In genomic region chr2:13450895-13451294, GRCm38 (mm10) we compare ENCODE assay signal across 16 mouse cellular contexts. TPM values are rescaled to one million over a fixed set of nuclear protein-coding genes. Genes with fewer than 3 reads are reported as not detected.
DNase-seq lines count a peak whose midpoint lies in the region; ATAC-seq and TF ChIP-seq lines count a peak whose summit lies in the region.
"Had no signal": no experiment of that assay in that cellular context is flagged by ENCODE, and none has a peak within 500 bp of the region (broad histone marks: within the 10 kb centered on the region; RNA-seq: fewer than 3 reads in every experiment).

No protein-coding gene starts in this region.

- H3K36me3 ChIP-seq in hindbrain, embryonic 13.5 days: no peaks in the 10 kb centered on the region
- H3K36me3 ChIP-seq in hindbrain, embryonic 16.5 days (ENCODE audit: control insufficient read depth, insufficient read depth, low read length): no peaks in the 10 kb centered on the region
- no peaks in the 10 kb centered on the region for H3K36me3 ChIP-seq in limb, embryonic 14.5 days (ENCODE audit: control insufficient read depth, insufficient read depth, low read length)

- 66% methylated on average over 3 of the region's 3 CpGs for WGBS in hindbrain, embryonic 13.5 days
- WGBS in hindbrain, embryonic 16.5 days: 62% methylated on average over 3 of the region's 3 CpGs
- WGBS in limb, embryonic 14.5 days: 60% methylated on average over 3 of the region's 3 CpGs

- no peak for TF ChIP-seq POLR2A in limb, embryonic 14.5 days (IDR thresholded peaks at IDR 0.05; ENCODE audit: borderline replicate concordance, extremely low read depth, insufficient read depth, insufficient read length)

- DNase-seq in adrenal gland, adult 2 months: peak; percentile 45
- DNase-seq in adrenal gland, postnatal 4 days (ENCODE audit: low spot score in 2 of 2): no peak
- peak; percentile 90 for DNase-seq in Muller cell, postnatal 12 days (ENCODE audit: inconsistent ontology term)
- no peak for DNase-seq in limb, embryonic 14.5 days (ENCODE audit: low spot score)
- DNase-seq in layer of hippocampus, adult 9-10 months (ENCODE audit: low spot score): no peak
- no peak for DNase-seq in urinary bladder, postnatal 10 days (ENCODE audit: low spot score)
- DNase-seq: cerebellum, adult 8-10 months; heart, postnatal 4 days; kidney, adult 11 months; kidney, postnatal 36 days; layer of hippocampus, postnatal 36 days; lung, adult 2 months had no signal

- no peaks in the 10 kb centered on the region for H3K9me3 ChIP-seq in hindbrain, embryonic 13.5 days
- H3K9me3 ChIP-seq in hindbrain, embryonic 16.5 days (ENCODE audit: control insufficient read depth, low read length): no peaks in the 10 kb centered on the region
- no peaks in the 10 kb centered on the region for H3K9me3 ChIP-seq in limb, embryonic 14.5 days (ENCODE audit: control insufficient read depth, low read length)

- H3K4me1 ChIP-seq in hindbrain, embryonic 13.5 days (replicated peaks): peaks cover 17% of the 10 kb centered on the region; the same call in 1 of the 2 replicates
- H3K4me1 ChIP-seq in hindbrain, embryonic 16.5 days (ENCODE audit: control insufficient read depth, insufficient read depth, low read depth, low read length): no peaks in the 10 kb centered on the region
- H3K4me1 ChIP-seq in limb, embryonic 14.5 days (ENCODE audit: control insufficient read depth, insufficient read depth, low read length): peaks cover 20% of the 10 kb centered on the region

- ATAC-seq in hindbrain, embryonic 13.5 days (ENCODE audit: low FRiP score): peak; percentile 45; the same call in 1 of the 2 replicates
- ATAC-seq in hindbrain, embryonic 16.5 days: no peak
- ATAC-seq in limb, embryonic 14.5 days (ENCODE audit: low FRiP score, low read depth): 0 out of 2 replicates have a peak, but pooled peaks have one; percentile 19

- no peaks in the 10 kb centered on the region for H3K27me3 ChIP-seq in hindbrain, embryonic 13.5 days
- no peaks in the 10 kb centered on the region for H3K27me3 ChIP-seq in hindbrain, embryonic 16.5 days (replicated peaks; ENCODE audit: control insufficient read depth, insufficient read depth, low read length)
- no peaks in the 10 kb centered on the region for H3K27me3 ChIP-seq in limb, embryonic 14.5 days (ENCODE audit: control insufficient read depth, insufficient read depth, low read length)

- no peak overlapping the region for H3K4me2 ChIP-seq in hindbrain, embryonic 13.5 days
- H3K4me2 ChIP-seq in hindbrain, embryonic 16.5 days (ENCODE audit: low read length): no peak overlapping the region
- no peak overlapping the region for H3K4me2 ChIP-seq in limb, embryonic 14.5 days (replicated peaks; ENCODE audit: low read depth, low read length, severe bottlenecking)

- no peak overlapping the region for H3K9ac ChIP-seq in hindbrain, embryonic 13.5 days
- no peak overlapping the region for H3K9ac ChIP-seq in hindbrain, embryonic 16.5 days (ENCODE audit: low read depth, low read length)
- no peak overlapping the region for H3K9ac ChIP-seq in limb, embryonic 14.5 days (ENCODE audit: low read depth, low read length, severe bottlenecking)

- H3K27ac ChIP-seq in hindbrain, embryonic 13.5 days: no peak overlapping the region
- H3K27ac ChIP-seq in hindbrain, embryonic 16.5 days (ENCODE audit: low read depth, low read length): no peak overlapping the region
- H3K27ac ChIP-seq in limb, embryonic 14.5 days (replicated peaks; ENCODE audit: low read depth, low read length): no peak overlapping the region
- H3K27ac ChIP-seq: stomach, postnatal 0 days had no signal

- H3K4me3 ChIP-seq in hindbrain, embryonic 13.5 days: no peak overlapping the region
- H3K4me3 ChIP-seq in hindbrain, embryonic 16.5 days (ENCODE audit: low read length): no peak overlapping the region
- H3K4me3 ChIP-seq in limb, embryonic 14.5 days (replicated peaks; ENCODE audit: low read length): no peak overlapping the region

RNA-seq across cellular contexts. Expression of gene Cubn, which starts 40.7 kb away (rescaled TPM):
- total RNA-seq in adrenal gland, adult 2 months (2021): under 1 TPM; 0.06 to 0.38 TPM
- polyA plus RNA-seq in adrenal gland, adult 2 months (2012; rRNA removed): 0.01 TPM in 2 replicates
- total RNA-seq in adrenal gland, postnatal 4 days (2021): 10 to 100 TPM in 1 of 2 experiments, under 1 TPM in 1; 0.59 to 10.6 TPM
- 0.19 and 0.22 TPM in 2 replicates for polyA plus RNA-seq in hindbrain, embryonic 13.5 days (2015; fragmentation: Nextera tagmentation; extraction: Ambion mirVana)
- polyA plus RNA-seq in hindbrain, embryonic 16.5 days (2015; fragmentation: Nextera tagmentation; extraction: Ambion mirVana): 0.40 and 0.49 TPM in 2 replicates
- polyA plus RNA-seq in limb, embryonic 14.5 days (2012; rRNA removed): 0.28 and 0.49 TPM in 2 replicates
- 0.28 and 0.29 TPM in 2 replicates for polyA plus RNA-seq in limb, embryonic 14.5 days (2014; fragmentation: Nextera tagmentation; extraction: Ambion mirVana)
- total RNA-seq: megakaryocyte progenitor cell, adult 5-6 weeks had no signal

Comparison
In these comparisons a context has a peak if more than half of its experiments do, and no peak if none do; other contexts are left out.
1. DNase-seq: peak in adrenal gland, adult 2 months (single experiment) and Muller cell, postnatal 12 days (single experiment); none in adrenal gland, postnatal 4 days (0 of 2), limb, embryonic 14.5 days (single experiment), layer of hippocampus, adult 9-10 months (single experiment) and urinary bladder, postnatal 10 days (single experiment).